Mouse (Mus musculus): Measurements from ENCODE around the gene Tshz3.
A peak's percentile ranks its signal among the peaks of the same experiment; 100 is the strongest.

The Tshz3 gene

DNA sequence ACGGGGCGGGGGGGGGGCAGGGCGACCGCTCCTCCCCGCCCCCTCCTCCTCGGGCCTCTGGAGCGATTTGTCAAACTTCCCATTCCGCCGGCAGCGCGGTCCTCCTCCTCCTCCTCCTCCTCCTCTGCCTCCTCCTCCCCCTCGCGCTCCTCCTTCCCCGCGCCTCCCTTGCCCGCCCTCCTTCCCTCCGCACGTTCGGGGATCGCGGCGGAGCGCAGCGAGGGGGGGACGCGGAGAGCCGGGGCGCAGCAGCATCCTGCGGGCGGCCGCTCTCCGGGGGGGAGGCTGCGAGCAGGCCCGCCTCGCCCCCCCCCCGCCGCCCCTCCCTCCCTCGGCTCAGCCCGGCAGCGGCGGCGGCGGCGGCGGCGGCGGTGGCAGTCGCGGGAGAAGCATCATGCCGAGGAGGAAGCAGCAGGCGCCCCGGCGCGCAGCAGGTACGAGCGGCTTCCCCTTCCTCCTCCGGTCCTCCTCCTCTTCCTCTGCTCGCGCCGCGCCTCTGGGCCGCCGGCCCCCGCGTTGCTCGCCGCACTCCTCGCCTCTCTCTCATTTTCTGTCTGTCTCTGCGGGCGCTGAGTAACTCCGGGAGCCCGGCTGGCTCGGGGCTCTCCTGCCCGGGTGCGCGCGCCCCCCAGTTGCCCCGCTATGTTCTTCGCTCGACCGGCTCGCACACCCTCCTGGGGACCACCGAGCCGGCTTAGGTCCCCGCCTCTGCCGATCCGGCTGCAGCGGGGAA is at the start of gene Tshz3:
Gene Tshz3 (plus strand): TSS at position 263 of the 733 bp plus-strand sequence.
- peak; percentile 73 for DNase-seq (ENCODE audit: low spot score)

GRCm38 (mm10) chr7:36655931-36656330 is 42.0 kb upstream of the Tshz3 start:
- DNase-seq (ENCODE audit: low spot score): no peak

DNA sequence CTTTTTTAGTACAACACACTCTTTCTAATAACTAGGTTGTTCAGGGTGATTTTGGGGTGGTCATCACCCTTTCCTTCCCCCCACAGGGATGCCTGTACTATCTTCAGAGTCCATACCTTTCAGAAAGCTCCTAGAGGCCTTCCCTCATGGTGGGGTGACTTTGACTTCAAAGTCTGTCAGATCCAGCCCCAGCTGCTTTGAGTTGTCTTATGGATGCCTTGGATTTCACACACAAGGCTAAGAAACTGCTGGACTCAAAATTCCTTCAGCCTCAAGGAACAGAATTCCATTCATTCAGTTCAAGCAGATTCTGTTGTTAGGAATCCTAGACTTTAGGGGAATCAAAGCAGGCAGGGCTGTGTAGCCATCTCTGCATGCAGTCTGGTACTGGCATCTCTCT is 41.5 kb upstream of the Tshz3 start:
- no peak for DNase-seq (ENCODE audit: low spot score)

- DNase-seq (ENCODE audit: low spot score): peak; percentile 59
Observed at GRCm38 (mm10) chr7:36658331-36658730, 39.6 kb upstream of the Tshz3 start.

DNA sequence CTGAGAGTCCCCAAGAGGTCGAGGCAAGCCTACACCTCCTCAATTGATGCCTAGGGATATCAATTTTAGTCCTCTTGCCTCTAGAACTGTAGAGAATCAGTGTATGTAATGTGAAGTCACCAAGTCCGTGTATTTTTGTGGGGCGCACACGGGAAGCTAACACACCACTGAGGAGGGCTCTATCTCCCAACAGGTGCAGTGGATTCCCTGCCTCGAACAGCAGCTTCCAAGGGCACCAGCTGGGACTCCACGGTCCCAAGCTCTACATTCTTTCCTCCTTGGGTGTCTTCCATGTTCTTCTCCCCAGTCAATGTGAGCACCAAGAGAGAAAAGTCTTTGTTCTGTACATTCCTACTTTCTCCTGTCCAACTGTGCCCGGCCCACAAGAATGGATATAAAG is 38.7 kb upstream of the Tshz3 start:
- no peak for DNase-seq (ENCODE audit: low spot score)

DNA sequence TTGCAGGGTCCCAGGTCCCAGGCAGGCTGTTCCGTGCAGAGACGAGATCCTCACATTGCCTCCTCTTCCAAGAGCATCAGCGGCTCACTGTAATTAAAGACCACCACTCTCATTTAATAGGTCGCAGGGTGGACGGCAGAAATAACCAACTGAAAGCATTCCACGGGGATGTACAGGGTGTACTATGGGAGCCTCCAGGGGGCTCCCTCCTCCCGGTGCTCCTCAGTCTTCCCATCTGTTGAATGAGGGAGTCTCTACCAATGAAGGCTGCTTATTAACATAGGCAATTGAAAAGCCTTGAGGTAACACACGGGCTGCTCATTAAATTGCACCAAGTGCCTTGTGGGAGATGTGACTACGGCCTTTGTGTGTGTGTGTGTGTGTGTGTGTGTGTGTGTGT is 37.3 kb upstream of the Tshz3 start:
- DNase-seq (ENCODE audit: low spot score): peak; percentile 10

- no peak for DNase-seq (ENCODE audit: low spot score)
Observed at GRCm38 (mm10) chr7:36663431-36663830, 34.5 kb upstream of the Tshz3 start.

GRCm38 (mm10) chr7:36667767-36668166 is 30.2 kb upstream of the Tshz3 start:
- DNase-seq (ENCODE audit: low spot score): no peak

DNA sequence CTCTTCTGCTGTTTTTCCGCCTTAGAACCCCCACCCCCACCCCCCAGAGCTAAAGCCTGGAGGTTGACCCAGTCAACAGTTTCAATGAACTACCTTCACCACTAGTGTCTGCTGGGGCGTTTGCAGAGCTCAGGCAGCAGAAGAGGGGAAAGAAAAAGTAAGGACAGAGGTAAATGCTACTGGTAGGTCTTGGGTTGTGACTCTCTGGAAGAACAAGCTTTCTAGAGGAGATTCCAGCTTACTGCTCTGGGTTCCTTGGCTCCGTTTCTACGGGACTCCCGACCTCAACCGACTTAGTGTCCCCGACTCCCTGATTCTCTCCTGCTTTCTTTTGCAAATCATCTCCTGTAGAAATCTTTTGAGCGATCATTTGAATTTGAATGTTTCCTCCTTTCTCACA is 19.9 kb upstream of the Tshz3 start:
- DNase-seq (ENCODE audit: low spot score): no peak

- peak; percentile 50 for DNase-seq (ENCODE audit: low spot score)
Observed at GRCm38 (mm10) chr7:36678510-36678909, 19.4 kb upstream of the Tshz3 start.

DNA sequence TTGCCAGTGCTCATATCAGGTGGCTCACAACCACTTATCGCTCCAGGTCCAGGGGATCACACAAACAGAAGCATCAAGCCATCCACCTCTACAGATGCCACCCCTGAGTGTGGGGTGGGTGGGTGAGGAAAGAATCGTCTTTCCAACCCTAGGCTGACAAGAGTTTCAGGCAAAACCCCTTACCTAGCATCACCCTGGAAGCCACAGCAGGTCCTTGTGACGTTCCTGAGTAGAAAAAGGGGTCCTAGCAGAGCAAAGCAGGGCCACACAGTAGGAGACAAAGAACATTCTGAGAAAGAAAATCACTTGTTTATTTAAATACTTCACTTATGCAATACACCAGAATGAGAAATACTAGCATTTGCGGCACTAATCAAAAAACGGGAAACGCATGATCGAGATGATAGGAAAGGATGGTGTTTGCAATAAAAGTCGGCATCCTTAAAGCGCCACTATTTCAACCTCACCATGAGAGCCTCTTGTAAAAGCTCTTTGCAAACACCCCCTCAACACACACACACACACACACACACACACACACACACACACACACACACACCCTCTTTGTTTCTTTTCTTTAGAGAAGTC is 18.8 kb upstream of the Tshz3 start:
- DNase-seq (ENCODE audit: low spot score): no peak

DNA sequence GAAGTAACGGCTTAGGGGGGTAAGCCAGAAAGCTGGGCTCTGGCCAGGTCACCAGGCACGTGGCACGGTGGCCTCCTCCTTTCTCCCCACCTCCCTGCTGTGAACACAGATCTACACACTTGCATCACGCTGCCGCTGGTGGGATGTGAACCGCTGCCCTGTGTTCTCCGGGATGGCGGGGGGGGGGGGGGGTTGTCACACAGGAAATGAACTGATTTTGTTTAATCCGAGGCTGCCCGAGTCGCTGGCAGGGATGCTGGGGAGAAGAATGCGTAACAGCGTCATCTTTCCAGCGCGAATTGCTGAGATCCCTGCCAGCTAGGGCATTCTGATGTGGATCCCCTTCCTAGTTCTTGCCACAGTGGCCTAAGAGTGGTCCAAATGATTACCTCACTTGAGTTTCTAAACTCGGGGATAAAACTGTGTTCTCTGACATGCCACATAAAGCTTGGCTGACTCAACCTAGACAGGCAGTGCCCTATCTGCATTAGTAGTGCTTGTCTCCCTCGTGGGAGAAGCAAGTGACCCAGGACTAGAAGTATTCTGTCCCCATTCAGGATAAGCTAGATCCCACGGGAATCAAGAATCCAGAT is 18.0 kb upstream of the Tshz3 start:
- peak; percentile 30 for DNase-seq (ENCODE audit: low spot score)

- DNase-seq (ENCODE audit: low spot score): no peak
Observed at GRCm38 (mm10) chr7:36687508-36687907, 10.4 kb upstream of the Tshz3 start.

DNA sequence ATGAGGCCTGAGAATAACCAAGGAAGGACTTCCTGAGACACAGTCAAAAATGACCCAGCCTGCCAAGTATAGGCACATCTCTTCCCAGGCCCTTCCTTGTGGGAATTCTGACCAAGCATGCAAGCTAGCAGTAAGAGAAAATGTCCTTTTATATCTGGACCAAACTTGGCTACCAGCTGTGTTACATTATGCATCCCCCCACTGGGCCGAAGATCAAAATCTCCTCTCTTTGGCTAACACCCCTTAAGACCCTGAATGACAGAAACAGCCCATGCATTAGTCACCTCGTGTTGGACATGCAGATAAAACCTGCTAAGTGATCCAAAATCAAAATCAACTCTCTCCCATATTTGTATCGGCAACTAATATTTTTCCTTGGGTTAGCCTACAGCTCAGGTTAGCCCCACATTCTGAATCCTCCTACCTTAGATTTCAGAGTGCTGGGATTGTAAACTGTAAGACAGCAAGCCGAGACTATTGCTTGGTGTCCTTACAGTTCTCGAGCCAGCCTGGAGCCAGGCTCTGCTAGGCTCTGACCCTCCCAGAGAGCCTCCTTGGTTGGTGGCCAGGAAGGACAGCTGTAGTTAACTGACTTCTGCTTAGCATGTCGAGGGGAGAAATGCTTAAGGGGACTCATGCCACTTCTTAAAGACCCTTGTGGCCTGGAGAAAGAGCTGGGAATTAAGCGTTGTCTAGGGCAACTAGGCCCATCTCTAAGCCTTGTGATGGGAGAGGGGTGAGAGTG is 8.7 kb upstream of the Tshz3 start:
- DNase-seq (ENCODE audit: low spot score): no peak

DNA sequence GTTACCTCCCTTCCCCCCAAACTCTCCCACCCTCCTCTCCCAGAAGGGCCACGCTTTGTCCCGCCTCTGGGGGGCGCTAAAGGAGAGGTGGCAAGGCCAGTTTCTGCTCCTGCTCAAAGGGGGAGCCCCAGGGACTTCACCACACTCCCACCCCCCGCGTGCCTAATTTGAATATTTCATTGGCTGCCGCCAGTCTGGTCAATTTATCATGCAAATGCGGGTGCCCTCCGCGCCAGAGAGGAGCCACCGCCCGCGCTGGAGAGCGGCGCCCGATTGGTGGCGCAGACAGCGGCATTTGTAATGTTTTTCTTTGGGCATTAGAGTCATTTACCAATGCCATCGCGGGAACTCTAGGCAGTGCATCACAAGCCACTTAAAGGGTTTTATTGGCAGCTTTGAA is 7.4 kb upstream of the Tshz3 start:
- DNase-seq (ENCODE audit: low spot score): peak; percentile 43

DNA sequence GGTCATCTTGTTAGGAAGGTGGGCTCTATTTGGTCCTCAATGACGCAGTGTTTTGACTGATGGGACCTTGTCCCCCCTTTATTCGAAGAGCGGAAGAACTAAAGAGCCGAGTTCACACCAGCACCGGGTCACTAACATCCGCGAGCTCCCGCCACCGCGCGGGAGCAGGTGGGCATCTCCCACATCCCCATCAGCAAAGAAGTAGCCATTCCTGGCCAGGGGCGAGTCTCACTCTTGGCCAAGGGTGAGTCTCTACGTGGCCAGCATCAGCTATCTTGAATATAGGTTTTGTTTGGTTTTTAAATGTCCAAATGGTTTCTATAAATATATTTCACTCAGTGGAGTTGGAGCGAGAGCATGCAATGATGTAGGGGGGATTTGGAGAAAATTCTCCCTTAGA is 6.3 kb upstream of the Tshz3 start:
- peak; percentile 21 for DNase-seq (ENCODE audit: low spot score)

GRCm38 (mm10) chr7:36692381-36692780 is 5.5 kb upstream of the Tshz3 start:
- DNase-seq (ENCODE audit: low spot score): peak; percentile 18

GRCm38 (mm10) chr7:36693081-36693480 is 4.8 kb upstream of the Tshz3 start:
- DNase-seq (ENCODE audit: low spot score): no peak

DNA sequence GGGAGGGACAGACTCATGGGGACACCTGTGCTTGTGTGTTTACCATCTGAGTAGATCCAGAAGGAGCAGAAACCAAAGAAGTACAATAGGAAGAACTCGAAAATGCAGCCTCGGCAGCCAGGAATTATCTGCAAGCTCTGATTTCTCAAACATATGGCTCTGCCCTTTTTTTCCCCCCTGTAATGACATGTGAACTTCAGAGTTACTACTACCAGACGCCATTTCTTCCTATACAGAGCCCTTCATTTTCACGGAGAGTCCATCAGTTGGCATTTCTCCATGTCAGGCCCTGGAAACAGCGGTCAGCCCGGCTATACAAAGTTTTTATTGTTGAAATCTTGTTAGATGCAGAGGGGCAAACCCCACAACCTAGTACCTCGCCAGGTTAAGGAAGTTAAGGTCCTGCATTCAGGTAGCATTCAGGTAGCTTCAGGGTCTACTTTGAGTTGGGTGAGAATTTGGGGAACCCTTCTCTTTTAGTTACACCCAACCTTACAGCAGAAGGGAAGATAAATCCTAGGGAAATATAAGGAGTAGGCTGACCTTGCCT is 3.2 kb upstream of the Tshz3 start:
- DNase-seq (ENCODE audit: low spot score): no peak

- DNase-seq (ENCODE audit: low spot score): no peak
Observed at GRCm38 (mm10) chr7:36695276-36695675, 2.6 kb upstream of the Tshz3 start.

GRCm38 (mm10) chr7:36695791-36696241 is 2.1 kb upstream of the Tshz3 start:
- DNase-seq (ENCODE audit: low spot score): no peak

DNA sequence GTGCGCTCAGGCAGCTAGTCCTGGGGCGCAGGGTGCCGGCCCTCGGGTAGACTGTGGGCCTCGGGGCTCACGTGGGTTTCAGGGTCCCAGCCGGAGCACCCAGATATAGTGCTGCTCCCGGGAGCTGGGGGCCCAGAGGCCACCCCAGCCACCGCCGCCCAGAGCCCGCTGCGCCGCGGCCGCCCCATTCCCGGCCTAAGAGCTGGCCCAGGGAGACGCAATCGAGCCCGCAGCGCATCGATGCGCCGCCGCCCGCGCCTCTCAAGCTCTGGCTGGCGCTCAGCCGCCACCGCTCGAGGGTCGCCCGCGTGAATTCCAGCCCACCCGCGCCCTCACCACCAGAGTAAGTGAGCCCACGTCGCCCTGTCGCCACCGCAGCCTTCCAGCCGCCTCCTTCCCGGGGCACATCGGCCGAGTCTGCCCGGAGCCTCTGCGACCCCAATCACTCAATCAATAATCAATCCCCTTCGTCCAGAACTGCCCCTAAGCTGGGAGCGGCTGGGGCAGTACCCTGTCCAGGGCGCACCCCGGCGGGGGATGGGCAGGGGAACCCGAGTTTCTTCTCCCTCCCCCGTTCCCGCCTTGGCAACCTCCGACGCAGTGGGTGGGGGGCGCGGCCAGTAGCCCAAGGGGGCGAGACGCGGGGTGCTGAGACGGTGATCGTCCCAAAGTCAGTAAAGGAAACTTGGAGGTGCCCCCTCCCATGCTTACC is 1.4 kb upstream of the Tshz3 start:
- DNase-seq (ENCODE audit: low spot score): peak; percentile 86

Data from retina, embryonic 14.5 days (tissue).